ENCODE assay signal across 16 mouse cellular contexts in the genomic region with DNA sequence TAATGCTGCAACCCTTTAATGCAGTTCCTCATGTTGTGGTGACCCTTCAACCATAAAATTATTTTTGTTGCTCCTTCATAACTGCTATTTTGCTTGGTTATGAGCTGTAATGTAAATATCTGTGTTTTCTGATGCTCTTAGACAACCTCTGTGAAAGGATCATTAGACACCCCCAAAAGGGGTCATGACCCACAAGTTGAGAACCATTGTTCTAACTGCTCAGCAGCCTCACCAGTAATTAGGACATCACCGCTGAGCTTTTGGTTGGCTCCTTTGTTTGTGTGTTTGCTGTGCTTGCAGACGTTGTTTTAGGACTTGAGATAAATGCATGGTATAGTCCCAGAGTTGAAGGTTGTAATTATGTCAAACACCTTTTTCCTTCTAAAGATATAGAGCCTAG.
"Had no signal": no experiment of that assay in that cellular context is flagged by ENCODE, and none has a peak within 500 bp of the region (broad histone marks: within the 10 kb centered on the region; RNA-seq: fewer than 3 reads in every experiment).

No protein-coding gene starts in this region.

- H3K36me3 ChIP-seq: neural tube, embryonic 12.5 days; neural tube, embryonic 13.5 days; neural tube, embryonic 15.5 days; stomach, embryonic 15.5 days had no signal

- H3K4me1 ChIP-seq: neural tube, embryonic 12.5 days; neural tube, embryonic 13.5 days; neural tube, embryonic 15.5 days; stomach, embryonic 15.5 days had no signal

- DNase-seq: right cerebral cortex, adult 18-20 months; right cerebral cortex, postnatal 14 days; right cerebral cortex, postnatal 25 days; right cerebral cortex, postnatal 4 days; spleen, adult 18-20 months; thymus, adult 18-20 months; thymus, adult 2 months; thymus, postnatal 14 days; thymus, postnatal 25 days; thymus, postnatal 36 days; thymus, postnatal 4 days had no signal

- H3K27ac ChIP-seq: neural tube, embryonic 12.5 days; neural tube, embryonic 13.5 days; neural tube, embryonic 15.5 days; stomach, embryonic 15.5 days; stomach, postnatal 0 days had no signal

- H3K27me3 ChIP-seq: neural tube, embryonic 12.5 days; stomach, embryonic 15.5 days had no signal

- H3K9me3 ChIP-seq: neural tube, embryonic 12.5 days; neural tube, embryonic 13.5 days; neural tube, embryonic 15.5 days; stomach, embryonic 15.5 days had no signal

- H3K4me3 ChIP-seq: neural tube, embryonic 12.5 days; neural tube, embryonic 13.5 days; neural tube, embryonic 15.5 days; stomach, embryonic 15.5 days had no signal

- H3K4me2 ChIP-seq: neural tube, embryonic 12.5 days; neural tube, embryonic 13.5 days; neural tube, embryonic 15.5 days; stomach, embryonic 15.5 days had no signal

- H3K9ac ChIP-seq: neural tube, embryonic 12.5 days; neural tube, embryonic 13.5 days; neural tube, embryonic 15.5 days; stomach, embryonic 15.5 days had no signal
